Mouse (Mus musculus): Measurements from ENCODE around the gene Fbxo10. TPM values are rescaled to one million over a fixed set of nuclear protein-coding genes. Genes with fewer than 3 reads are reported as not detected.
A peak's percentile ranks its signal among the peaks of the same experiment; 100 is the strongest.
"Not testable (repeated sequence)": the region's sequence is repeated elsewhere in the genome, so short reads cannot be mapped to it uniquely, and the experiment has no call there.

Fbxo10 gene
- total and polyA plus RNA-seq, 2 experiments = 0.65 to 1.2 TPM

GRCm38 (mm10) chr4:45073544-45073943, 10.9 kb downstream of the Fbxo10 start:
- Histone ChIP-seq H3K4me3 (ENCODE audit: insufficient read depth, low read depth, low read length) (no peak overlapping the region), H3K27ac (replicated peaks; ENCODE audit: insufficient read depth, low read depth, low read length) (no peak overlapping the region), H3K79me2 (ENCODE audit: control insufficient read depth, insufficient read depth, low read length) (no peaks in the 10 kb centered on the region), H3K36me3 (ENCODE audit: control insufficient read depth, insufficient read depth, low read length) (no peaks in the 10 kb centered on the region), H3K4me1 (ENCODE audit: control insufficient read depth, insufficient read depth, low read length) (no peaks in the 10 kb centered on the region), H3K27me3 (ENCODE audit: control insufficient read depth, insufficient read depth, low read length) (0 out of 2 replicates have a peak, but pooled peaks cover 2% of the 10 kb centered on the region), H3K9ac (ENCODE audit: low read depth, low read length) (no peak overlapping the region)
- 89% methylated on average over 6 of the region's 6 CpGs for WGBS
- no peak for TF ChIP-seq CTCF (IDR thresholded peaks at IDR 0.05; ENCODE audit: low read depth, low read length)
- TF ChIP-seq POLR2A (IDR thresholded peaks at IDR 0.05; ENCODE audit: extremely low read depth, insufficient read depth, low read length) = no peak
- no peak for DNase-seq (ENCODE audit: extremely low read depth, low read depth, low spot score)

GRCm38 (mm10) chr4:45072261-45072973, 12.0 kb downstream of the Fbxo10 start:
- Histone ChIP-seq H3K9ac (ENCODE audit: low read depth, low read length) (no peak overlapping the region), H3K27me3 (ENCODE audit: control insufficient read depth, insufficient read depth, low read length) (no peaks in the 10 kb centered on the region), H3K27ac (replicated peaks; ENCODE audit: insufficient read depth, low read depth, low read length) (no peak overlapping the region), H3K4me1 (ENCODE audit: control insufficient read depth, insufficient read depth, low read length) (no peaks in the 10 kb centered on the region), H3K36me3 (ENCODE audit: control insufficient read depth, insufficient read depth, low read length) (no peaks in the 10 kb centered on the region), H3K79me2 (ENCODE audit: control insufficient read depth, insufficient read depth, low read length) (no peaks in the 10 kb centered on the region), H3K4me3 (ENCODE audit: insufficient read depth, low read depth, low read length) (no peak overlapping the region)
- WGBS = 76% methylated on average over 15 of the region's 15 CpGs
- no peak for DNase-seq (ENCODE audit: extremely low read depth, low read depth, low spot score)
- TF ChIP-seq CTCF (IDR thresholded peaks at IDR 0.05; ENCODE audit: low read depth, low read length) (no peak), POLR2A (IDR thresholded peaks at IDR 0.05; ENCODE audit: extremely low read depth, insufficient read depth, low read length) (no peak)

- Histone ChIP-seq H3K9ac (ENCODE audit: low read depth, low read length) (no peak overlapping the region), H3K79me2 (ENCODE audit: control insufficient read depth, insufficient read depth, low read length) (no peaks in the 10 kb centered on the region), H3K27me3 (ENCODE audit: control insufficient read depth, insufficient read depth, low read length) (no peaks in the 10 kb centered on the region), H3K4me3 (ENCODE audit: insufficient read depth, low read depth, low read length) (no peak overlapping the region), H3K27ac (replicated peaks; ENCODE audit: insufficient read depth, low read depth, low read length) (no peak overlapping the region), H3K36me3 (ENCODE audit: control insufficient read depth, insufficient read depth, low read length) (no peaks in the 10 kb centered on the region), H3K4me1 (ENCODE audit: control insufficient read depth, insufficient read depth, low read length) (no peaks in the 10 kb centered on the region)
- WGBS = 89% methylated on average over 4 of the region's 4 CpGs
- DNase-seq (ENCODE audit: extremely low read depth, low read depth, low spot score) = no peak
- TF ChIP-seq POLR2A (IDR thresholded peaks at IDR 0.05; ENCODE audit: extremely low read depth, insufficient read depth, low read length) = no peak
- TF ChIP-seq CTCF (IDR thresholded peaks at IDR 0.05; ENCODE audit: low read depth, low read length) = no peak
Observed at GRCm38 (mm10) chr4:45067742-45068141, 16.7 kb downstream of the Fbxo10 start.

DNA sequence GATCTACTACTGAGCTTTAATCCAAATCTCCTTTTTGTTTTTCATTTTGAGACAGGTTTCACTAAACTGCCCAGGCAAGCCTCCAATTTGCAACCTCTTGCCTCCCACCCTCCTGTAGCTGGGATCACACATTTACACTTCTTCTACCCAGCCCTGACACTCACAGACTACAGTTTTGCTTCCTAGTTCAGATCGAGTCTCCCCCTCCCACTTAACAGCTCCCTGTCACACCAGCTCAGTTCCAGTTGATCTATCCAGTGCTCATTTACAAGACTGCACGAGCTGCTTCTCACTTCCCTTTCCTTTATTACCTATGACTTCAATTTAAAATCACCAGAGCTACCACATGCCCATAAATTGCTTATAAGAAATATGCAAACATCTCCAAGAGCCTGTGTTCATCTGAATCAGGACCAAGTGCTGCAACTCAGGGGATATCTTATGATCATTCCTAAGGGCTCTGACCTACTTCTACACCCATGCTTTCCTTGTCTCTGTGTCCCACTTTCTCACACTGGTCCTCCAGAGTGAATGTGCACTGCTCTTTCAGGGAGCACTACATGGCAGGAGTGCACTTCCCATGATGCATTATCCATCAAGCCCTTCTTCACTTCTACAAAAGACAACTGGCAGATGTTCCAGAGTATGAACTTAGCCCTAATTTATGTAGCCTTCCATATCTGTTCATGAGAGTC, 18.2 kb downstream of the Fbxo10 start:
- H3K4me1 ChIP-seq (ENCODE audit: control insufficient read depth, insufficient read depth, low read length) = no peaks in the 10 kb centered on the region
- no peak overlapping the region for H3K9ac ChIP-seq (ENCODE audit: low read depth, low read length)
- no peak for DNase-seq (ENCODE audit: extremely low read depth, low read depth, low spot score)
- no peak overlapping the region for H3K4me3 ChIP-seq (ENCODE audit: insufficient read depth, low read depth, low read length)
- no peaks in the 10 kb centered on the region for H3K79me2 ChIP-seq (ENCODE audit: control insufficient read depth, insufficient read depth, low read length)
- H3K36me3 ChIP-seq (ENCODE audit: control insufficient read depth, insufficient read depth, low read length) = no peaks in the 10 kb centered on the region
- H3K27ac ChIP-seq (replicated peaks; ENCODE audit: insufficient read depth, low read depth, low read length) = no peak overlapping the region
- no peaks in the 10 kb centered on the region for H3K27me3 ChIP-seq (ENCODE audit: control insufficient read depth, insufficient read depth, low read length)
- no peak for TF ChIP-seq CTCF (IDR thresholded peaks at IDR 0.05; ENCODE audit: low read depth, low read length)
- WGBS = 60% methylated on average over 2 of the region's 2 CpGs

GRCm38 (mm10) chr4:45064577-45064976, 19.8 kb downstream of the Fbxo10 start:
- Histone ChIP-seq H3K79me2 (ENCODE audit: control insufficient read depth, insufficient read depth, low read length) (no peaks in the 10 kb centered on the region), H3K27me3 (ENCODE audit: control insufficient read depth, insufficient read depth, low read length) (no peaks in the 10 kb centered on the region), H3K36me3 (ENCODE audit: control insufficient read depth, insufficient read depth, low read length) (no peaks in the 10 kb centered on the region), H3K4me1 (ENCODE audit: control insufficient read depth, insufficient read depth, low read length) (no peaks in the 10 kb centered on the region), H3K27ac (replicated peaks; ENCODE audit: insufficient read depth, low read depth, low read length) (no peak overlapping the region), H3K4me3 (ENCODE audit: insufficient read depth, low read depth, low read length) (no peak overlapping the region), H3K9ac (ENCODE audit: low read depth, low read length) (no peak overlapping the region)
- peak; percentile 7 for DNase-seq (ENCODE audit: extremely low read depth, low read depth, low spot score)
- TF ChIP-seq CTCF (IDR thresholded peaks at IDR 0.05; ENCODE audit: low read depth, low read length) (no peak), POLR2A (IDR thresholded peaks at IDR 0.05; ENCODE audit: extremely low read depth, insufficient read depth, low read length) (no peak)
- WGBS = 63% methylated on average over 2 of the region's 2 CpGs

DNA sequence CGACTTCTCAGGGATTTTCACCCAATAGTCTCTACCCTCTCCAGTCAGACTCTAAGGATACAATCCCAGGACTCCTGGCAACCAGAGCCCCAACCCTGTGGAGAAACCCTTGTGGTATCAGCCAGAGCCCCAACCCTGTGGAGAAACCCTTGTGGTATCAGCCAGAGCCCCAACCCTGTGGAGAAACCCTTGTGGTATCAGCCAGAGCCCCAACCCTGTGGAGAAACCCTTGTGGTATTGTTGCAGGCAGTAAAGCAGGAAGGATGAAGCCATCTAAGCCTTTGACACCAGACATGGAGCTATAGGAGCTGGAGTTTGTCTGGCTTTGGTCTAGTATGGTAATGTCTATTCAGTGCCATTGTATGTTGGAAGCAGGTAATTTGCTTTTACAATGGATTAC, 20.6 kb downstream of the Fbxo10 start:
- not testable (repeated sequence) for H3K9ac ChIP-seq (ENCODE audit: low read depth, low read length); H3K4me1 ChIP-seq (ENCODE audit: control insufficient read depth, insufficient read depth, low read length); H3K27ac ChIP-seq (replicated peaks; ENCODE audit: insufficient read depth, low read depth, low read length); H3K36me3 ChIP-seq (ENCODE audit: control insufficient read depth, insufficient read depth, low read length); DNase-seq (ENCODE audit: extremely low read depth, low read depth, low spot score); H3K4me3 ChIP-seq (ENCODE audit: insufficient read depth, low read depth, low read length); H3K79me2 ChIP-seq (ENCODE audit: control insufficient read depth, insufficient read depth, low read length); H3K27me3 ChIP-seq (ENCODE audit: control insufficient read depth, insufficient read depth, low read length)
- WGBS = 85% methylated on average over 1 of the region's 1 CpGs

Data from liver, adult 2 months (tissue).